Mouse (Mus musculus): Measurements from ENCODE around the gene Sfxn2.

The Sfxn2 gene

DNA sequence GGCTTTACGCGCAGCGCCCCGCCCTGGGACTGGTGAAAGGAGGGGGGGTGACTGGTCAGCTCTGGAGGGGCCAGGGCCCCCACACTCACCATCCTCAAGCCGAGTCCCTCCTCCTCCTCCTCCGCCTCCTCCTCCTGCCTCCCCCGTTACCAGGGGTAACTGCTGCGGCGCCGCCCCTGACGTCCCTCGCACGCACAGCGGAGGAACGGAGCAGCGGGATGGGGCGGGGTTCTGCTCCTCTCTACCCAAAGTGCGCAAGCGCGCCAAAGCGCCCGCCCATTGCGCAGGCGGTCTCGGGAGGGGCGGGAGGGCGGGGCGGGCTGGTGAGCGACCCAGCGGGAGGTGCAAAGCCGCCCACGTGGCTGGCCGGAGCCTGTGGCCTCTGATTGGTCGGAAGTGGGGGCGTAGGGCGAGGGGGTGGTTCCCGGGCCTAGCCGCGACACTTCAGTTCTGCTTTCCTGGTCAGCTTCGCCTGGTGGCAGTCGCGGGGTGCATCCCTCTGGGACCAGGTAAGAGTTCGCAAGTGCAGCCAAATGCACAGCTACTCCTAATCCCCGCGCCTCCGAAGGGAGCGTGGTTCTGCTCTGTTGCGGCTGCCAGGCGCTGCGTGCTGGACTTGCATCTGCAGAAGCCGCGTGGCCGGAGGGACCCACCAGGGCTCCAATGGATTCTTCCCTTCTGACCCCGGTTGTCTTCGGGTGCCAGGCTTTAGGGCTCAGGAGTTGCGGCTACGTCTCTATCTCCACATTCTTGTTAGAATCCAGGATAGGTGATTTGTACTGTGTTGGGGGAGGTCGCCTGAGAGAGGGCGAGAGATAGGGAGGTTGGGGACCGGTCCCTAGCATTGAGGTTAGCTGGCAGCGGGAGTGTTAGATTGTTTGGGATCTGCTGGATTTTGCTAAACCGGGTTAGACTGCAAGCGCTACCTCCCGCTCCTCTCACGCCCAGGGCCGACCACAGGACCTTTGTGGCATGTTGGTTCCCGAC lies at the start of gene Sfxn2, which contains the start of gene Arl3:
Sfxn2 (plus strand) TSS at position 415 of the 987 bp plus-strand sequence.
Arl3 (minus strand) TSS at position 248 of the 987 bp plus-strand sequence.
- peak; percentile 99 for DNase-seq (ENCODE audit: low spot score)

DNA sequence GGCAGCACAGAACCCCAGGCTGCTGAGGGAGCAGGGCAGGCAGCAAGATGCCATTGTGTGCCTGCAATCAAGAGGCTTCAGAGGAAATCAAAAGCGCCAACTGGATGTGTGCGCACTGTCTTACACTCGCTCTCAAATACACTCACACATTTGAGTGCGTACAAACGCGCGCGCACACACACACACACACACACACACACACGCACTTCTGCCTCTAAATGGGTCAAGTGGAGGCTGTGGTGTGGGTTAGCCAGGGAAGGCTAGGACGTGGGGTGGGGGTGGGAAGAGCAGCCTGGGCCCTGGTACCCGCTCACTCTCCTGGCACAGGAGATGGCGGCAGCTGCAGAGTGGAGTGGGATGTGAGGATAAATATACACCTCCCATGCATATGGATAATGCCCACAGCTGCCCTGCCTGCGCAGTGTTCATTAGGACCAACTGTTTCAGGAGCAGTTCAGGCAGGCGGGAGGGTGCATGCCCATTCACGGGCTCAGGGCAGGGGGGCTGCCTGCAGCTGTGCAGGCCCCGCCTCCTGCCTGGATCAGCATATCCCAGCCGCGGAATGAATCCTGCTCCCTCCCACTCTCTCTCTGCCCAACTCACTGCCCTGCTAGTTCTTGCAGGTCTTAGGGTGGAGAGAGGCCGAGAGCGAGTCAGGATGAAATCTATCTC lies 49.5 kb upstream of the Sfxn2 start:
- DNase-seq (ENCODE audit: low spot score) = peak; percentile 75

DNA sequence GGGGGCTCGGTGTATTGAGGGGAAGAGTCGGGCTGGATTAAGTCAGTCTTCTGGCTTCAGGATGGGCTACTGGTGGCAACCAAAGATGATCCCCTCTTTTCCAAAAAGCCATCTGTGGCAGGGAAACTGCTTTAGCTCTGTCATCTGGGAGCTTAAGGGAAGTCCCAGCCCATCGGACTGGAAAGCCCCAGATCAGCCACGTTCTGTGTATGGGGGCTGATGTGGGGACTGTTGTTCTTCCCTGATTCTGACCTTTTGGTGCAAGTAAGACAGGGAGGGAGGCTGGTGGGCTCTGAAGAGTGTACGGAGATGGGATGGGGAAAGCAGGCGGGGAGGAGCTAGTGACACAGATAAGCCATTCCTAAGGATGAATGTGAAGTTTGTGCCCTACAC lies 49.0 kb upstream of the Sfxn2 start:
- no peak for DNase-seq (ENCODE audit: low spot score)

DNA sequence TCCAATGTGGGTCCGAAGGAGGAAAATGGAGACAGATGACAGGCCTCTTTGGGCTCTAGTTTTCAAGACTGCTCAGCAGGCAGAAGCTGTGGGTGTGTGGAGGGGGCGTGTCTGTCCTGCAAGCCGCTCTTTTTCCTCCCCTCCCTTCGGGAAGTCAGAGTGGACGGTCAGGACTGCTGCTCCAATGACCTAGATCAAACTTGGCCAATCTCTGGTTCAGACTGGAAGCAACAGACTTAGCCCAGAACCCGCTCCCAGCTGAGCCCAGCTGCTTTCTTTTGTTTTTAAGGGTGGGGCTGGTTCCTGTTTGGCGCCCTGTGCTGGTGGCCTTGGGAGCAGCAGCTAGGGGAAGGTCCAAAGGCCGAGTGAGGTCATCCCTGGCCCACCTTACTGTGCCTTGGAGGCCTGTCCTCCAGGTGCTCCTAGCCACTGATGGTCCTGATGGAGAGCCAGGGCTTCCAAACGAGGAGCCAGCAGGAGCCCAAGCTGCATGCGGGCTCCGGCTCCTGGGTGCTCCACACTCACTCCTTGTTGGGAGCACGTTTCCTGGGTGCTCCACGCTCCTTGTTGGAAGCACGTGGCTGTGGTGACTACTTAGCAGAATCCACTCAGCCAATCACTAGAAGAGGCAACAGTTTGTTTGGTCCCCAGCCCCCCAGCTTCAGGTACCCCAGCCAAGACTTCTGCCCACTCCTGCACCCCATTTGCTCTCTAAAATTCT lies 48.4 kb upstream of the Sfxn2 start:
- DNase-seq (ENCODE audit: low spot score) = peak; percentile 83

DNA sequence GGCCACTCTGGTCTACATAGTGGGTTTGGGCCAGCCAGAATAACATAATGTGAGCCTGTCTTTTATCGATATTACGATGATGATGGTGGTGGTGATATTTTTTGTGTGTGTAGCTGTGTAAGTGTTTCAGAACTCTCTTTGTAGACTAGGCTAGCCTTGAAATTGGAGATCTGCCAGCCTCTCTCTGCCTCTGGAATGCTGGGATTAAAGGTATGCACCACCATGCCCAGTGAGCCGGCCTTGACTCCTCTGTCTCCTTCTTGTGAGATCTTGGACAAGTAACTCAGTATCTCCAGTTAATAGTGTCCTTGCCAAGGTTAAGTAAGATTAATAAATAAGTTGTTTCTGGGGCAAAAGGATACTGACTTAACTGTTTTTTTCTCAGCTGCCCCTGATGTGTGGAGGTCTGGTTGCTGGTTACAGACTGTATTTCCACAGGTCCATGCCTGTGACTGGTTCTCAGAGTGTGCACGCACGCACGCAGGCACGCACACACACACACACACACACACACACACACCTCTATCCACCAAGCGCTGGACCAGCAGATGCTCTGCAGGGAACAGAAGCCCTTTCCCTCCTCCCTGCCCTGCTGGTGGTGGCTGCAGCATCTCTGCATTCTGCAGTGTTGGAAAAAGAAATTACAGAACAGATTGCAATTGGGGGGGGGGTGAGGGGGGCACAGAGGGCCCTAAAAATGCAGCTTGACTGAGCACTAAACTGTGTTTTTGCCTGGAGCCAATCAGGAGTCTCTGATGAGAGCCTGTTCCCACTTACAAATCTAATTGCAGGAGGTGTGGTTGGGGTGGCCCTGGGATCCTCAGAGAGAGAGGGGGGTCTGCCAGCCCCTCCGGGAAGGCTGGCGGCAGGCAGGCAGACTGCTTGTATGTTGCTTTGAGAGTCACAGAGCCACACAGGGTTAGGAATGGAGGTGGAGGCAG lies 47.2 kb upstream of the Sfxn2 start:
- DNase-seq (ENCODE audit: low spot score) = no peak

DNA sequence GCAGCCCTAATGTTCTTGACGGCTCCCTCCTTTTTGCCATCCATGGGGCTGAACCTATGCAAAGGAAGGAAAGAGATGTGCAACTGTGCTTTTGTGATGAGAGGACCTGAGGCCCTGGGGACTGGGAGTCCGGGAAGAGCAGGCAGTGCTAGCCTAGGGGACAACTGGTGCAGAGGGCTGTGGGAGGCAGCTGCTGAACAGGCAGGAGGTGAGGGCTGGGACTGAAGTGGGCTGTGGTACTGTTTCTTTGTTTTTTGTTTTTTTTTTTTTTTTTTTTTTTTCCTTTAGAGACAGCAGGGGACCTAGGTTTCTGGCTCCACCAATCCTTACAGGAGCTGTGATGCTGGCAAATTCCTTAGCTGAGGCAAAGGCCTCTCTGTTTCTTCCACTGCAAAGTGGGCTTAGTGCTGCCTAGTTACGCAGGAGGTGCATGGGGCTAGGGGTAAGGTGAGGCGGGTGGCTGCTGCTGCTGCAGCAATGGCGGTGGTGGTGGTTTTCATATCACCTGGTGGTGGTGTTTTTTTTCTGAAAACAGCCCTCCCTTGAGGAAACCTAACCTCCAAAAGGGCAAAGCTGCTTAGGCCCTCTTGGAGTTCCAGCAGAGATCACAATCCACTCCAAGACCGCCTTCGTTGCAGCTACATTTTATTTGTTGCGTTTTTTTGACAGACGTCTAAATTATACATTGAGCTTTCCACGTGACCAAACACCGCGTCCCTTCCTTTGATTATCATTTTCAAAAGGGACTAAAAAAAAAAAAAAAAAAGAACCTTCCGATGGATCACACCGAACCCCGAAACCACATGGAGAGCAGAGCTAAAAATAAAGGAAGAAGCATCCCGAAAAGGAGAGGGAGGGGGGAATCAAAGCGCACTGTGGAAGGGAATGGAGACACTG lies 45.3 kb upstream of the Sfxn2 start:
- no peak for DNase-seq (ENCODE audit: low spot score)

DNA sequence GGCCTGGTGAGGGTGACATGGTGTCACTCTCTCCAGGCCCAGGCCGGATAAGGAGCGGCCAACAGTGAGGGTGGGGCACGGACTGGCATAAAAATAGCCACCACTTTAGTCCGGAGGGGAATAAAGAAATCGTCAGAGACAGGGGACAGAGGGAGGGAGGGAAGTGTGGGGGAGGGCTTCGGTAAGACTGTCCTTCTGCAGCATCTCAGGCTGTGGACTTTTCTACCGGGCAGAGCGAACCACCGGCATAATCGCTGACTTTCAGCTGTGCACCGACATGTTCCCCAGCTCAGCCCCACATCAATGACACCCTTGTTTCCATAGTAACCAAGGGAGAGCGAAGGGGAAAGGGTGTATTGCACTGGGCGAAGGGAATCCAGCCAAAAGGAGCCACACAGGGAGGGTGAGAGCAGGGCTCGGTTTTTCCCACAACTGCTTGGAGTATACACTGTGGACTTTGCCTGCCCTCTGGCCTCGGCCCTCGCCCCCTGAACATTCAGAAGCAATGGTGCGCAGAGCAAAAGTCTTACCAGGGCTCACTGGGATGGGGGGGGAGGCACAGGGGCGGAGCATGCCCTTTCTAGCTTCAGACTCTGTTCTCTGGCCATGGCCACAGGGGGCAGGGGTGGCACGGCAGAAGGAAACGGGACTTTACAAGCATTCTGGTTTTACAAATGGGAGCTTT lies 44.5 kb upstream of the Sfxn2 start:
- peak; percentile 80 for DNase-seq (ENCODE audit: low spot score)

DNA sequence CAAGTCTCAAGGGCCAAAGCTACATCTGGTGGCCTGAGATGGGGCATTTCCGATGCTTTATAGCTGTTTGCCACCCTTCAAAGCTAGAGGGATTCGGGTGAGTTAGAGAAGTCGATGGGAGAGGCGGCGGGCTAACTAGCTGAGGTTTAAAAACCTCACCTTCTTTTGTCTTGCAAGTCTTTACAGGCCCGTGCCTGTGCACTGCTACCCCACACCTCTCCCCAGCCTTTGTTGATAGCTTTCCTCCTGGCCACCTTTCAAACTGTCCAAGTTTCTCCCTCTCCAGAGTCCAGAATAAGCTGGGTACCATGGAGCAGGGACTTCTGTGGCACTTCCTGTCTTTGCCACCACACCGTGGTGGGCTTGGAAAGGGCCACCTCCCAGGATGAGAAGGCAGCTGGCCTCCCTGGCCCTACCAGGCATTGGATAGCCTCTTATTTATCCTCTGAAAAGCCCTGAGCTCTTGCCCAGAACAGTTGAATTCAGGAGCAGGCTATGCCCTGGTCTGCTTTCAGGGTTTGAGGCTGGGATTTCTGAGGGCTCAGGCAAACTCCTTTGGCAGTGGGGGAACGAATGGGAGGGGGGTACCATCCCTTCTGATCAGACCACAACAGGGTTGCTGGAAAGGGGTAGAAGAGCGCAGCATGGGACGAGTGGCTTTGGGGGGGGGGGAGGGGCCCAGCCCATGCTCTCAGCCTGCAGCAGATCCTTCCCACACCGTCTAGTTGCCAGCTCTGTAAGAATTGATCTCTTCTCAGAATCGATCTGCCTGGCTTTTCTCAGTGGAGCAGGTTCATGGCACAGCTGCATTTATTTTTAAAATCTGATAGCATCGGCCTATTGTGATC lies 43.3 kb upstream of the Sfxn2 start:
- no peak for DNase-seq (ENCODE audit: low spot score)

DNA sequence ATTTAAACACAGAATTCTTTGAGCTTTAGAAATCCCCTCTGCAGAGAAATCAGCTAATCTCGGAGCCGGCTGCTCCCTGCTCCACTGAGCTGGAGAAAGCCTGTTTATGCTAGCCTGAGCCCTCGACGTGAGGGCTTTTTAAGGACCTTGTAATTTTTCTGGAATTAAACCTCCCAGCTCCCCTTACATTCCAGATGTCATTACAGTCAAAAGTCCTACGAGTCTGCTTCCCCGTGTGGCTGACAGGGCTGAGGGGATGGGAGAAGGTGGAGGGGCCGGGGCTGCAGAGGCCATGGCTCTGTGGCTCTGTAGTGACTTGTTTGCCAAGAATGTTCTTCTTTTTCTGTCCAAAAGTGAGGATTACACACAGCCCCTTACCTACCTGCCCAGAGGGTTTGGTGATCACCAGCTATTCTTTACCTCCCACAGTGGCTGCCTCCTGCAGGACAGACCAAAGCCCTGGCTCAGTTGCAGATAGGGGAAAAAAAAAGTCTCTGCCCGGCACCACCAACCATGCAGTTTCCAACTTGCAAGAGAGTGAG lies 42.6 kb upstream of the Sfxn2 start:
- DNase-seq (ENCODE audit: low spot score) = no peak

DNA sequence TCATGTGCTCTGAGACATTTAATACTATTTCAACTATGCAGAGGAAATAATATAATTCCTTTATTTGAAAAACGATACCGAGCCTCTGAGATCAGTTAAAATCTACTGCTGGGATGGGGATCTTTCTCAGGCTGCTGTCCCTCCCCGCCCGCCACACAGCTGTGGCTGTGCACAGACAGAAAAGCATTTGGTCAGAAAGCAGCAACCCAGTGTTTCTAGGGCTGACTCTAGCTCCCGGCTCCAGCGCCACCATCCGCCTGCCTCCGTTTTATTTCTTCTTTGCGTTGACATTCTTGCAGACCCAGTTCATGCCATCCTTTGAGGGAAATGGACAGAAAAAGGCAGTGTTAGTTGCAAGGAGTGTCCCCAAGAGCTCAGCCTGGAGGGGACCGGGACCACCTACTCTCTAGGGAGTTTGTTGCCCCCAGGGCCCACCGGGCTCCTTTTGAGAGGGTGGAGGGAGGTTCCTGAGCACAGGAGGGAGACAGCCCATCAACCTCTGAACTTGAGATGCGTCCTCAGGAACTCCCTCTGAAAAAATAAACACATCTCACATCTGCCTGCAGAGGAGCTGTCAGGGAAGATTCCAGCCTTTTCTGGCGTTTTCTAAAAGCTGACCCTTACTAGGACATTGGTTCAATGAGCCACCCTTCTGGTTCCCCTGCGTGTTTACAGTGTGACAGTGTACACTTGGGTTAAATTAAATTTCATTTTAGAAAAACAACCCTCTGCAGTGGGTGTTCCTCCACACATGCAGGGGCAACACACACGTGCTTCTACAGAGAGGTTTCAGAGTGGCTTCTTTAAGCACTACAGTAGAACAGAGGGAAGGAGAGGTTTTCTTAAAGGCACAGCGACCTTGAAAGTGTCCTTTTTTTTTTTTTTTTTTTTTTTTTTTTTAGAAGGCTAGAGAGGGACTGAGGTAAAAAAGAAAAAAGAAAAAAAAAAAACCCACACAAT lies 41.8 kb upstream of the Sfxn2 start:
- peak; percentile 34 for DNase-seq (ENCODE audit: low spot score)

DNA sequence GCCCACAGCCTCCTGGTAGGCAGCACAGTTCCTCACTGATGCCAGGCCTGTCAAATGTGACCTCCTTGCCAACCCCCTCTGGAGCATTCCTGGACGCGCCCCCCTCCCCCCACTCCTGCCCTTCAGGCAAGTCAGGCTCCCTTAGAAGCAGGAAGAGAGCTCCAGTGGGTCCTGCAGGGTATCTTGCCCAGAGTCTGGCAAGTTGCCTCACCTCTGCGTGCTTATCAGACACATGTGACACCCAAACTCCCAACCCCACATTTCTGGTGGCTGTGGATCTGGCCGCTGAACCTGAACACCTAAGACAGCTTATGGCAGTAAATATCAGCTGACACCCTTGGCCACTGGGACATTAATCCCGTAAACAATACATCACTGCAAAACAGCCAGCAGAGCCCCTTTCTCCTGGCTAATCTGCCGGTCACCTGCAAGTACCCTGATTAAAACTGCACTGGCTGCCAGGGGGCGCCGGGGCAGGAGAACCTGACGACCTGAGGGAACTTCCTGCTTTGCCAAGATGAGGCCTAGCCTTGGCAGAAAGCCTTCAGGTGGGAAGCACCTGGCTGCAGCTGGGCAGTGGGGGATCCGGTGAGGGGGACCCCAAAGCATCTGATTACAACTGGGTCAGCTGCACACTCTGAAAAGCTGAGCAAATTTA lies 41.0 kb upstream of the Sfxn2 start:
- peak; percentile 26 for DNase-seq (ENCODE audit: low spot score)

DNA sequence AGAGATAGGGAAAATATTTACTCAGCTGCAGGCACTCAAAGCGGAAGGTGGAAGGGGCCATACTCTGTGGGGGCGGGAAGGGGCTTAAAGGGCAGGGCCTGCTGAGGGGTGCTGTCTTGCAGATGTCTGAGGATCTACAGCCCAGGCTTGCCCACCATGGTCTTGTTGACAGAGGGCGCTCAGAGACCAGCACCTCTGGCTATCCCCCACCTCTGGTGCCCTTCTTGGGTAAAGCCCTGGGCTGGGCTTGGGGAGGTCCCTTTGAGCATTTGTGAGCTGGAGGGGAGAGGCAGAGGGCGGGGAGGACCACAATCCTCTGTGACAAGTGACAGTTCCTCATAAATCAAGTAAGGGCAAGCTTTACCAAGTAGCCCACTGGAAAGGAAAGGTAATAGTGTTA lies 40.1 kb upstream of the Sfxn2 start:
- no peak for DNase-seq (ENCODE audit: low spot score)

DNA sequence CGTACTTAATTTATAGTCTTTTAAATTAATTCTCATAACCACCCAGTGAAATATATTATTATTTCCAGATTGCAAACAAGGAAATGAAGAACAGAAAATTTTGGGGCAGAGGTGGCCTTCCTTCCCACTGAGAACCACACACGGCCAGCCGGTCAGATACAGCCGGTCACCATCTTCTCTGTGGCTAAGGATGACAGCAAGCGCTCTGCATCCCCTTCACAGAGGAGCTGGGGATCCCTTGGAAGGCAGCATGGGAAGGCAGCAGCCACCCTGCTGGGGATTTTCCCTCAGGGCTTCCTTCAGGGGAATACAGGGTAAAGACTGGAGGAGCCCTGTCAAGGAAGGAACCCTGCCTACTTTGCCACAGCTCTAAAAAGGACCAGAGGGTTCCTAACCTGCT lies 39.6 kb upstream of the Sfxn2 start:
- no peak for DNase-seq (ENCODE audit: low spot score)

DNA sequence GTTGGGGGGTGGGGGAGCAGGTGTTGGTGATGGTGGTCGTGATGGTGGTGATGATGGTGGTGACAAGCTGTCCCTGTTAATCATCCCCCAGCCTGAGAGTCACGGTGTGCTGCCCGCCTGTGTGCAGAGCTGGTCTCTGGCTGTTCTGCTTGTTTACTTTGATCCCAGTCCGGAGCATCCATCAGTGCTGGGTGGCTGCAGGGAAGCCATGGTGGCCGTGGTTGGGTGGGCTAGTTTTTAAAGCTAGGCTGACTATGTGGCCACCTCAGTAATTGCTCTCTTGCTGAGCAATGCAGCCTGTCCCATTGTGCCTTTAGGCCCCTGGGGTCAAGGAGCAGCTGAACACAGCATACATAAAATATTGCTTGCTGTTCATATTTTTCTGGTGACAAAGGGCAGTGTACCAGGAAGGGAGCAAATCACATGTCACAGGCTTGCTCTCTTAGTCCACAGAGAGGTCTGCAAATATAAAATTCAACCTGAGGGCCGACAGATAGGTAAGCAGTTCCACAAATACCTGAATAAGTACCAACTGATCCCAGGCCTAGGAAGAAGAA lies 38.5 kb upstream of the Sfxn2 start:
- no peak for DNase-seq (ENCODE audit: low spot score)

DNA sequence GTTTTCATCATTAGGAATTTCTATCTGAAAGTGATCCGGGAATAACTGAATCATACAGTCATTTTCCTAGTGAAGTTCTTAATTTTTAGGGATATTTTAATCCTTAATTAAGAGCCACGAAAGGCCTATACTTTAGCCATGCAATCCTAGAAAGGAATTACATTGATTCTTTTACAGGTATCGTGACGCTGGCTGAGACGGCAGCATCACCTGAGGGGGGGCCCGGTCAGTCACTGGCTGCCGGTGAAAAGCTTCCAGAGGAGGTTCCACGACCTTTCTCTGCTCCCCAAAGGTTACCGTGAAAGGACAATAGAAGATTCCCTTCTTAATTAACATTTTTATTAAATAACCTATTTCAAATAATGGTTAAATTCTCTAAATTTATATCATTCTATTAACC lies 35.8 kb upstream of the Sfxn2 start:
- DNase-seq (ENCODE audit: low spot score) = no peak

DNA sequence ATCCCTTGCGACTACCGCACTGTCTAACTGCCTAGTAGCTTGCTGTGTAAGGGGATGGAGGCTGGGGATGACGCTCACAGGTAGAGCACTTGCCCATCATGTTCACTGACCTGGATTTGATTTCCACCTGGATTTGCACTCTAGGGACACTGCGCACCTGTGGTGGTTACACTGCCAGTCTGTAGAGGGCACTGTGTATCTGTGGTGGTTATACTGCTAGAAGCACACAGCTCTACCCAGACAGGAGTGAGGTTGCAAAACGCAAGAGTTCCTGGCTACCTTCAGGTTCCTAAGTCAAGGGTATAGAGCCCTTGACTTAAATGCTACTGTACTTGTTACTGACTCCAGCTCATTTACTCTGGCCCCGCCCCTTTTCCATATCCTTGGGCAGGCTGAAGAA lies 35.0 kb upstream of the Sfxn2 start:
- no peak for DNase-seq (ENCODE audit: low spot score)

All from yolk sac, embryonic 10.5 days (tissue).